Mouse (Mus musculus) limb, embryonic 10.5 days (tissue): ENCODE measurements around the gene Hist2h3c2. TPM values are rescaled to one million over a fixed set of nuclear protein-coding genes. Genes with fewer than 3 reads are reported as not detected.

Source experiments
- DNase-seq: peaks from one replicate; pipeline ENCODE4 v3.0.0-alpha.2; 2017; ENCODE audit warnings: low spot score
- H3K27ac ChIP-seq: fragments of 300-500 bp; sonication (generic); 2 replicates; pipeline ENCODE4 v1.5.1; 2016; ENCODE audit warnings: mild to moderate bottlenecking
- H3K27me3 ChIP-seq: fragments of 300-500 bp; sonication (generic); 2 replicates; pipeline ENCODE4 v1.6.1; 2016; ENCODE audit warnings: low read depth, mild to moderate bottlenecking; ENCODE audit not compliant: poor library complexity, severe bottlenecking
- H3K36me3 ChIP-seq: fragments of 300-500 bp; sonication (generic); 2 replicates; pipeline ENCODE4 v1.6.1; 2016; ENCODE audit warnings: mild to moderate bottlenecking, moderate library complexity
- H3K4me1 ChIP-seq: fragments of 300-500 bp; sonication (generic); 2 replicates; pipeline ENCODE4 v1.6.1; 2016
- H3K4me3 ChIP-seq: fragments of 300-500 bp; sonication (generic); 2 replicates; pipeline ENCODE4 v1.5.1; 2016; ENCODE audit warnings: mild to moderate bottlenecking, moderate library complexity
- H3K9me3 ChIP-seq: fragments of 300-500 bp; sonication (generic); replicated peaks from 2 replicates; pipeline ENCODE4 v1.6.1; 2016; ENCODE audit warnings: mild to moderate bottlenecking
- WGBS: fragments of 180-500 bp; shearing (Covaris S2); methylation state at CpG from one replicate; pipeline ENCODE4 v1.1.7; 2016; 5-methylcytosine and 5-hydroxymethylcytosine counted together
- polyA plus RNA-seq: library from polyadenylated mRNA; unstranded; fragments of >200 nt; fragmentation: Nextera tagmentation; extraction: Ambion mirVana; gene quantifications from 2 replicates; pipeline ENCODE4 v1.2.1, GENCODE M21; 2016

Hist2h3c2 gene
- polyA plus RNA-seq, 1 experiment from 2014 or later, result 7.3 TPM

DNA sequence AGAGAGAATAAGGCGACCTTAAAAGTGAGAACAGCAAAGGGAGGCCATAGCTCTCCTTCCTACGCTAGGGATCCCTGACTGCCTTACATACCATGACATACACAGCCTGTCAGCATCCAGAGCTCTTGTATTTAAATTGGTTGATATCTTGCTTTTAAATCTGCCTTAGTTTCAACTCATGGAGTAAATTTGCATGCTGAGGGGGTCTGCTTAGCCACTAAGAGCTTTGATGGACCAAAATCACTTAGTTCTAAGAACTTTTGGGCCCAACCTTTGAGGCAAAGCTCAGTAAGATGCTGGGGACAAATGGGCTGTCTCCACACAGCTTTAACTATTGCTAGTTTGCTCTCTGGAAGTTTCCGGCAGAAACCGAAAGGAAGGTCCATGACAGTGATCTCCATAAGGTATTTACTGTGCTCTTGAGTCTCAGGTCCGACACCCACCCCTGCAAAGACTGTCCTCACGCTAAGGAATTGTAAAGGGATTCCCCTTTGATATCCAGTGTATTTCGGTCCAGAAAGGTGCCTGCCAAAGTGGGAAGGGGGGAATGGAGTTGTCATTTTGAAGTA lies 1.5 kb downstream of the Hist2h3c2 start:
- no peaks in the 10 kb centered on the region for H3K36me3 ChIP-seq
- peak overlapping the region; percentile 57 for H3K4me3 ChIP-seq
- H3K4me1 ChIP-seq, result peaks cover 22% of the 10 kb centered on the region
- no peaks in the 10 kb centered on the region for H3K27me3 ChIP-seq
- WGBS, result 31% methylated on average over 7 of the region's 7 CpGs
- no peaks in the 10 kb centered on the region for H3K9me3 ChIP-seq
- peak; percentile 49 for DNase-seq
- H3K27ac ChIP-seq, result peak overlapping the region; percentile 90

DNA sequence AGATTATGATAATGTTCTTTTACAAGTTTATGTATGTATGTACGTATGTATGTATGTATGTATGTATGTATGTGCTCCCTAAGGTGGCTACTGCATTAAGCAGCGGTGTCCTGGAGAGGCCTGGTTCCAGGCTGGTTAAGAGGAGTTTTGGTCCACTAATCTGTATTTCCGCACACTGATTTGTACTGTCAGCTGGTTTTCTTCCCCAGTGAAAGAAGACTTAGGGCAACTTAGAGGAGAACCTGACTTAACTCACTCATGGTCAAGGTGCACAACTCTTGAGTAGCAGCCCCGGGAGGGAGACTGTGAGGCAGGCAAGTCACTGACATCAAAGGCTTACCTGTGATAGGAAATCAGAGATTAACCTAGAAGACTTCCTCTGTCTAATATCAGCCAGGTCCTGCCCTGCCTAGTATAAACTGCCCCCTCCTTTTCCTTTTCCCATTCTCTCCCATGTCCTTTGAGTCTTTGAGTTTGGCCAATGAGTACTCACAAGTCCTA lies 2.0 kb downstream of the Hist2h3c2 start:
- peak; percentile 40 for DNase-seq
- H3K9me3 ChIP-seq, result no peaks in the 10 kb centered on the region
- WGBS, result 87% methylated on average over 4 of the region's 4 CpGs

DNA sequence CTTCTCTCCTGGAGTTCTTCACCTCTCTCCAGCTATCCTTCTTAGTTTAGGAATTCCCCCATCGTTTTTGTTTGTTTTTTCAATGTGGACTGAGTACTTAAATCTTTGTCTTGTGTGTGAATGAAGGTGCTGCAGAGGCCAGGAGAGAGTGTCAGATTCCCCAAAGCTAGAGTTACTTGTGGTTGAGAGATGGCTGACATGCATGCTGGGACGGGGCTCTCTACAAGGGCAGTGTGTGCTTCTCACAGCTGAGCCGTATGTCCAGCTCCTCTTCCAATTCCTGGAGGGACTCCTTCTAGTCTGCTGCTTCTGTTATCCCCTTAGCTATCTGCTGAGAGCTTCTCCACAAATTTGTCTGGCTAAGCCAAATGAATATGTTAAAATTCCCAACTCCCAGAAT lies 3.1 kb downstream of the Hist2h3c2 start:
- 67% methylated on average over 3 of the region's 3 CpGs for WGBS
- H3K36me3 ChIP-seq, result no peaks in the 10 kb centered on the region
- H3K27ac ChIP-seq, result no peak overlapping the region
- H3K27me3 ChIP-seq, result no peaks in the 10 kb centered on the region
- H3K4me3 ChIP-seq, result no peak overlapping the region; the same call in 1 of the 2 replicates
- H3K4me1 ChIP-seq, result peaks cover 15% of the 10 kb centered on the region
- no peaks in the 10 kb centered on the region for H3K9me3 ChIP-seq
- no peak for DNase-seq

More for the DNA sequence above, 2.0 kb downstream of the Hist2h3c2 start:
- Histone ChIP-seq H3K4me3 (peak overlapping the region; percentile 57), H3K27ac (peak overlapping the region; percentile 90), H3K27me3 (no peaks in the 10 kb centered on the region), H3K4me1 (peaks cover 19% of the 10 kb centered on the region), H3K36me3 (no peaks in the 10 kb centered on the region)

DNA sequence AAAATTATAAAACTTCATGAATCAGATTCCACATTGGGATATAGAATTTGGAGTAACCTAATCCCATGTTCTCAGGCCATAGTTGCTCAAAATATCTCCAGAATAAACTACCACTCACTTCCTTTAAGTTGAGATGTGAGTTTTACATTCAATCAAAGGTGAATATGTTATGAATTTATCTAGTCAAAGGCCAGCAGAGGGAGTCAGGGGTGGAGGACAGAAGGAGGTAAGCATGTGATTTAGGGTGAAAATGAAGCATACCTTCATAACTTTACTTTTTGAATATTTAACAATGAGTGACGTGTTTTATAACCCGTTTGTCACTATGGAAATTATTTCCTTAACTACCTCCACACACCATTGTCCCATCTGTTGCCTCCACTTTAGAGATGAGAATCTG lies 4.0 kb downstream of the Hist2h3c2 start:
- H3K9me3 ChIP-seq, result no peaks in the 10 kb centered on the region
- no peak overlapping the region for H3K4me3 ChIP-seq
- no peaks in the 10 kb centered on the region for H3K27me3 ChIP-seq
- no peak overlapping the region for H3K27ac ChIP-seq
- DNase-seq, result no peak
- H3K4me1 ChIP-seq, result peaks cover 12% of the 10 kb centered on the region
- whole genome bisulfite sequencing, result 87% methylated on average over 2 of the region's 2 CpGs
- no peaks in the 10 kb centered on the region for H3K36me3 ChIP-seq

DNA sequence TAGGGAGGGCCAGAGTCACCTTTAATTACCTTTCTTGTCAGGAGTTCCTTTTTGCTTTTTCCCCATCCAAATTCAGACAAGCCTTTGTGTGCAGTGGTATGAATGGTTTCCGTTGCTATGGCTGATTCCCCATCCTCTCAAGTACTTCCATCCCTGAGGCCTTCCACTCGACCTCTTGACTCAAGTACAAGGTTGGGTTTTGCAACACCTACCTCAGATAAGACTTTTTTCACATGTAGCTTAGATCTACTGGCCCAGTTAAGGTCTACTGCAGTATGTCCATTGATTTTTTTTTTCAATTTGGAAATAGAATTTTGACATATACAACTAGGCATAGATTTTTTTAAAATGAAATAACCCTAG lies 7.2 kb downstream of the Hist2h3c2 start:
- 68% methylated on average over 2 of the region's 2 CpGs for WGBS
- Histone ChIP-seq H3K27ac (no peak overlapping the region), H3K36me3 (no peaks in the 10 kb centered on the region), H3K4me1 (peaks cover under 1% of the 10 kb centered on the region; the same call in 1 of the 2 replicates), H3K9me3 (no peaks in the 10 kb centered on the region), H3K4me3 (no peak overlapping the region), H3K27me3 (no peaks in the 10 kb centered on the region)
- no peak for DNase-seq

DNA sequence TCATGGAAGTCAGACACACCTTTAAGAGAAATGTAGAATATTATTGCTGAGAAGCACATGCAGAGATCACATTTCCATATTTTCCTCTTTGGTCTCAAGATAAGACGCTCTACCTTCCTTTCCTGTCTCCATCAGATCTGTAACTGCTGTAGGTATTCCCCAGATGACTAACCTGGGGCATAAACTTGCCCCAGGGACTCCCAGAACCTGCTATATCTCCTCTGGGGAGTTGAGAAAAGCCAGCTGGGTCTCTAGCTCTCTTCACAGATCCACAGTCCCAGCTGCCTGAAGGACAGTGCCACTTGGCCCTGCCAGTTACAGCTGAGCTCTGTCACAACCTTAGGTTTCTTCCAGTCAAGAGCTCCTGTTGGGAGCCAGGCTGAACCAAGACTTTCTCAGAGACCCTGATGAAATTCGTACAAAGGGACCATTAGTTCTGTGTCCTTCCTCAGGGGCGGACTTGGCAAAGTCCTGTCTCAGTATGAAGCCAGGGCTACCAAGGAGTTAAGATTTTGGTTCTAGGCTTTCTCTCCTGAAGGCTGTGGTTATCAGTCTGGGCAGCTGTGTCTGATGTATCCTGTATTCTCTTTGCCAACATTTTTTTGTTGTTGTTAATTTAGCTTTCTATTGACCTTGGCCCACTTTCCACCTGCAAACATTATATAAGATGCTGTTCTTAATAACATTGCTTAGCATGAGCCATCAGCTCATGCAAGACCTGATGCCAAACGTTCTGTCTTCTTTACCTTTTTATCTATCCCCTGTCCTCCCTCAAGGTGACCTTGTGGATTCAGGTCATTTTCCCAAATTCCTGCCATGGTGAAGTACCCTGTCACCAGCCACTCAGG lies 7.8 kb downstream of the Hist2h3c2 start:
- Histone ChIP-seq H3K27me3 (no peaks in the 10 kb centered on the region), H3K27ac (no peak overlapping the region), H3K4me3 (no peak overlapping the region), H3K9me3 (no peaks in the 10 kb centered on the region), H3K4me1 (peaks cover 2% of the 10 kb centered on the region; the same call in 1 of the 2 replicates), H3K36me3 (no peaks in the 10 kb centered on the region)
- 78% methylated on average over 4 of the region's 4 CpGs for WGBS
- DNase-seq, result no peak

DNA sequence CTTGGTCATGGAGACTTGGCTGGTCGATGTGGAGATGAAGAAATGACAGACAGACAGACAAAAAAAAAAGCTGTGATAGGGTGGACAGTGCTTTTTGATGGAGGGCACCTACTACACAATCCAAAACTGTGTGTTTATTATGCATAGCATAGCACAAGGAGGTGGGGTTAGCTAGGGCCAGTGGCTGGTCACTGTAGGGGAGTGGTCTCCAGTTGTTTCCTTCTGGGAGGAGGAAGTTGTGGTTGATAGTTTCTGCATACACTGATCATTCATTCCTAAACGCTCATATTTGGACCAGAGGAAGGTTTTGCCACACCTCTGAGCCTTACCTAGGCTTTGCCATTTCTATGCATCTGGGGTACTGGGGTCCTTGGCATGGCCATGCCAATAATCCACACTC lies 8.5 kb downstream of the Hist2h3c2 start:
- Histone ChIP-seq H3K9me3 (no peaks in the 10 kb centered on the region), H3K4me3 (no peak overlapping the region), H3K4me1 (peaks cover 8% of the 10 kb centered on the region), H3K36me3 (no peaks in the 10 kb centered on the region), H3K27ac (no peak overlapping the region), H3K27me3 (no peaks in the 10 kb centered on the region)
- WGBS, result 86% methylated on average over 2 of the region's 2 CpGs
- no peak for DNase-seq

DNA sequence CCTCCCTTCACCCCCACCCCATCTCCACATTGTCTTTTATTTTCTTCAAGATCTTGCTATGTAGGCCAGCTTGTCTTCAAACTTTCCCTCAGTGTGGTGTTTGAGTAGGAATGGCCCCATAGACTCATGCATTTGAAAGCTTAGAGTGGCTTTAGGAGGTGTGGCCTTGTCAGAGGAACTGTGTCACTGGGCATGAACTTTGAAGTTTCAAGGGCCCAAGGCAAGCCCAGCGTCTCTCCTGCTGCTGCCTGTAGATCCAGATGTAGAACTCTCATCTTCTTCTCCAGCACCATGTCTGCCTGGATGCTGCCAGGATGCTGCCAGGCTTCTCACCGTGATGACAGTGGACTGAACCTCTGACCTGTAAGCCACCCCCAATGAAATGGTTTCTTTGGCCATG lies 10.1 kb downstream of the Hist2h3c2 start:
- 66% methylated on average over 2 of the region's 2 CpGs for WGBS
- Histone ChIP-seq H3K4me3 (no peak overlapping the region), H3K9me3 (no peaks in the 10 kb centered on the region), H3K27ac (no peak overlapping the region), H3K4me1 (peaks cover 11% of the 10 kb centered on the region), H3K36me3 (no peaks in the 10 kb centered on the region), H3K27me3 (no peaks in the 10 kb centered on the region)
- no peak for DNase-seq

DNA sequence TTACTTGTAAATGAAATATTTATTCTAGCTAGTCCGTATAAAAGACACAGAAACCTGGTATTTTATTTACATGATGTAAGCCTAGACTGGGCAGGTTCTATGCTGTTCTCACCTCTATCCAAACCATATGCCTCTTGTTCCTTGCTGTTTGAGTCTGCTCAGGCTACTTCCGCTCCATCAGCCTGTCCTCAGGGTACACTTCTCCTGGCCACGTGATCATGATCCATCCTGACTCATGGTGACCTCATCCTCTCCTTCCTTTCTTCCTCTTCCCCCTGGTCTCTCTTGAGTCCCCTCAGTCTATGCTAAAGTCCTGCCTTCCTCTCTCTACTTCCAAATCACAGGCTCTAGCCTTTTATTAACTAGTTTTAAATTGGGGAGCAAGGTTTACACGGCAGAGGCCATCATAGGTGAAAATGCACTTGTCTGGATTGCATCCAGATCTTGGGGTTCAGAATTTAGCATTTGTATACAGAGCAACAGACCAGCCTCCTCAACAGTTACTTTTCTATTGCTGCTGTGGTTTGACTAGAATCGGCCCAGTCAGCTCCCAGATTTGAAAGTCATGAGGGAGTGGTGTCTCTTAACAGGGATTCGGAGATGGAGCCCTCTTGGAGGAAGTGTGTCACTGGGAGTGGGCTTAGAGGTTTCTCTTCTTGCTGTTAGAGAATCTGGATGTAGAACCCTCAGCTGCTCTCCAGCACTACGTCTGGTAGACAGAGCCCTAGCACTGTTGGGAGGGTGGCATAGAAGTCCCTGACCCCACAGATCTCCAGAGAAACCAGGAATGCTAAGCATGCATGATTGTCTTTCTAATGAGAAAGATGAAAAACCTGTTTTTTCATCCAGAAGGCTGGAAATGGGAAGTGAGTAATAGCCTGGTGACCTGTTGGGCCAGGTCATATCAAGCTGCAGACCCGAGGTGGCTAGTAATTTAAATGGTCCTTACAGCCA lies 12.0 kb downstream of the Hist2h3c2 start:
- Histone ChIP-seq H3K9me3 (no peaks in the 10 kb centered on the region), H3K27me3 (no peaks in the 10 kb centered on the region), H3K4me3 (no peak overlapping the region), H3K27ac (peak overlapping the region; percentile 51), H3K36me3 (no peaks in the 10 kb centered on the region), H3K4me1 (peaks cover 15% of the 10 kb centered on the region)
- DNase-seq, result no peak
- 71% methylated on average over 8 of the region's 8 CpGs for WGBS

DNA sequence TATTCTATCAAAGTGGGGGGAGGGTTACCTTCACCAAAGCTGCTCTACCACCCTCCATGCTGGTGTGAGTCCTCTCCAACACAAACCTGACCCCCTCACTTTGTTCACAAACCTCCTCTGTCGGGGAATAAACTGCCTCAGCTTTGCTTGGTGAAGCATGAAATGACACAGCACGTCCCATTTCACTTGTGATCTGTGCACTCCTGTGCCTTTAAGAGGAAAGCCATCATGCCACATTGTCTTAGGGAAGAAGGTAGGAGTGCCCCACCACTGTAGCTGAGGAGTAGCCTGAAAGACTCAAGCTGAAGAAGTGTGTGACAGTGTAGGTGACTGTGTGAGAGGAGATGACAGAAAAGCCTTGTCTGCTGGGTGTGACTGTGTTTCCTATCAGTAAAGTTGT lies 13.5 kb downstream of the Hist2h3c2 start:
- Histone ChIP-seq H3K4me3 (no peak overlapping the region), H3K27ac (peak overlapping the region; percentile 66), H3K9me3 (no peaks in the 10 kb centered on the region), H3K36me3 (no peaks in the 10 kb centered on the region), H3K4me1 (peaks cover 25% of the 10 kb centered on the region), H3K27me3 (no peaks in the 10 kb centered on the region)
- DNase-seq, result no peak
- 50% methylated on average over 2 of the region's 2 CpGs for WGBS

DNA sequence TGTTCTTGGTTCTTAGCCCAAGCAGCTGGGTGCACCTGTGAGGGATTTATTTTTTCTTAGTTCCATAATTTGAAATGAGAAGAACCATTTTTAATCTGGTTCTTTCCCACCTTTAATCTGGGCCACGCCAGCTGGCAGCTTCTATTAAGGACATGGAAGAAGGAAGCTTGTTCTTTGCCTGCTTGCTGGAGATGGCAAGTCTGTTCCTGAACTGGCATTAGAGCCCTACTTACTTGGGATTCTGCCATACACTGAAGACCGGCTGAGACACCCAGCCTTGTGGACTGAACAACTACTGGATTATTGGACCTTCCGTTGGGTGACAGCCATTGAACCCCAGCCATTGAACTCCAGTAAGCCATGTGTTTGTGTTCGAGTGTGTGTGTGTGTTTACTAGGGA lies 16.2 kb downstream of the Hist2h3c2 start:
- Histone ChIP-seq H3K4me3 (no peak overlapping the region), H3K27ac (no peak overlapping the region), H3K27me3 (no peaks in the 10 kb centered on the region), H3K9me3 (no peaks in the 10 kb centered on the region), H3K36me3 (no peaks in the 10 kb centered on the region), H3K4me1 (peaks cover 33% of the 10 kb centered on the region)
- WGBS, result 93% methylated on average over 4 of the region's 4 CpGs
- DNase-seq, result no peak

DNA sequence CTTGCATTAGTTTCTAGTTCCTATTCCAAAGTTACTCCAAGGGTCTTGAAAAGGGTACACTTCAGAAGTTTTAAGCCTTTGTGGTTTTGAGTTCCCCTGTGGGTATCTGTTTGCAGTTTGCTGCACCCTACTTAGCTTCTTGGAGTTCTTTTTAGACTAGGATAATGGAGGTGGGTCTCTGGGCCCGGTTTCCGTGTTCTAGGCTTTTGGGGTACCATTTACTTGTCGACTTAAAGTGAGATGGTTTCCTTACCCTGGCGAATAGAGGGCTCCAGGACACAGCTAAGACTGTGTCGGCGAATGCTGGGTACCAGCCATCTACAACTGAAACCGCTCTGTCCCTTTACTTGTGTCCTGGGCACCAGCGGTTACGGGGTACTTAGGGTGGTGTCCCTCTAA lies 17.3 kb downstream of the Hist2h3c2 start:
- Histone ChIP-seq H3K4me1 (peaks cover 33% of the 10 kb centered on the region), H3K36me3 (no peaks in the 10 kb centered on the region), H3K9me3 (no peaks in the 10 kb centered on the region), H3K4me3 (peak overlapping the region; percentile 65), H3K27me3 (no peaks in the 10 kb centered on the region), H3K27ac (peak overlapping the region; percentile 97)
- DNase-seq, result no peak
- 26% methylated on average over 9 of the region's 9 CpGs for WGBS
